Mouse (Mus musculus) myocyte (in vitro differentiated cells): ENCODE data around the gene Gm11042.

ENCODE experiments used
- CEBPB ChIP-seq: IDR thresholded peaks from 2 replicates; pipeline ENCODE4 v1.6.1; 2011; ENCODE audit warnings: mild to moderate bottlenecking, moderate library complexity; ENCODE audit not compliant: poor library complexity, insufficient read depth, severe bottlenecking
- MYOD1 ChIP-seq, 3 experiments: IDR thresholded peaks; one replicate each; pipeline ENCODE4 v1.6.1; 2011; ENCODE audit warnings: control low read depth in 2 of 3, low read depth in 2 of 3, mild to moderate bottlenecking in 2 of 3, moderate library complexity in 1 of 3; ENCODE audit not compliant: insufficient read length in 2 of 3, control insufficient read depth in 1 of 3
- POLR2A ChIP-seq: IDR thresholded peaks from one replicate; pipeline ENCODE4 v1.6.1; 2011; ENCODE audit warnings: low read depth, mild to moderate bottlenecking, control low read depth, moderate library complexity; ENCODE audit not compliant: insufficient read length
- POLR2AphosphoS2 ChIP-seq: IDR thresholded peaks from one replicate; pipeline ENCODE4 v1.6.1; 2011; ENCODE audit warnings: low read depth, control low read depth; ENCODE audit not compliant: insufficient read length
- SRF ChIP-seq: IDR thresholded peaks from one replicate; pipeline ENCODE4 v1.6.1; 2011; ENCODE audit warnings: low read depth; ENCODE audit not compliant: control insufficient read depth, insufficient read length

GRCm38 (mm10) chr12:74290983-74291382 is 25.2 kb downstream of the Gm11042 start:
- no peak for TF ChIP-seq POLR2A
- no peak for TF ChIP-seq SRF
- TF ChIP-seq MYOD1 (IDR thresholded peaks at IDR 0.05; ENCODE audit: control insufficient read depth in 1 of 3, insufficient read length in 2 of 3, low read depth in 2 of 3): no peak
- TF ChIP-seq CEBPB: no peak
- no peak for TF ChIP-seq POLR2AphosphoS2
